Mouse (Mus musculus): ENCODE results near the gene Il12rb1.
A peak's percentile ranks its signal among the peaks of the same experiment; 100 is the strongest.

Gene Il12rb1

DNA sequence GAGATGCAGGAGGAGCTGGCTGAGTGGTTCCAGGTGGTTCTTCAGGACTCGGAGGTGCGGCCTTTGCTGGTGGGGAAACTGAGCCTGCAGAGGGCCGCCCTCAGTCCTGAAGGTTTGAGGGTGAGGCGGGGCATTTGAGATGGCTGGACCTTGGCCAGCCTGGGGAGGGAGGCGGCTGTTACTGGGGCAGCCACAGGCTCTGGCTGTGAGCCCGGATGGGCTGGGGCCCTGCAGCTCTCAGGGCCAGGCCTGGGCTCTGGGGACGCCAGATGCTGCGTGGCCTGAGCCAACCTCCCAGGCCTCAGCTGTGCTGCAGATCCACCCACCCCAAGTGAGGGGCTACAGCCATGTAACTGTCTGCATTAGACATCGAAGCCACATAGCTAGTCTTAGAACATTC lies 34.4 kb upstream of the Il12rb1 start:
- DNase-seq (ENCODE audit: low spot score in 2 of 2): peak; percentile 91

DNA sequence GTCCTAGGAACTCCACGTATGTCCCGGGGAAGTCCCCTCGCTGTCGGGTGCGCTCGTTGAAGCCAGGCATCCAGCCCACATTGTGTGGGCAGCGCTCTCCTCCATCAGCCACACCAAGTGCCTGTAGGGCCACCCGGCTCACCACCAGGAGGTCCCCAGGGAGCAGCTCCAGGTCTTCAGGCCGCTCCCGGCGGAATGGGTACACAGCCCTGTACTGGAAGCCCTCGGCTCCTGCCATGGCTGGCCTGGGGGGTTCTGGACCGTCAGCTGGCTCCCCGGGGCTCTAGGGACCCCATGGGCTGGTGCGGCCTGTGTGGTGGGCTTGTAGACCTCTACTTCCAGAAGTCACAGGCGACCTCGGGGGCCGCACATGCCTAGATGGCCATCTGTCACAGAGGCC lies 33.5 kb upstream of the Il12rb1 start:
- no peak for DNase-seq (ENCODE audit: low spot score in 2 of 2)

DNA sequence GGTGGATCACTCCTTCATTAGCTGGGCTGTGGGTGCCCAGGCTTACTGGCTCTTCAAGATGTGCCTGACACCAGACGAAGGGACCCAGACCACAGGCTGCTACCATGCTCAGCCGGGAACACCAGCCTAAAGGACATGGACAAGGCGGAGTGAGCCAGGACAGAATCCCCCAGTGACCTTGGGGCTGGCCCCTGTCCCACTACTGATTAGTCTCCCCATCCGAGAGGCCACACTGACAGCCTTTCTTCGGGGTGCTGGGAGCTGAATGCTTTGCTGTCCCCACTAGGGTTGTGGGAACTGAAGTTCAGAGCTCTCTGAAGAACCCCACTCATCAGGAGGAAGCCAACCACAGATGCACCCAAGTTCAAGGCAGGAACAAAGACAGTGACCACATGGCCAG lies 33.0 kb upstream of the Il12rb1 start:
- DNase-seq (ENCODE audit: low spot score in 2 of 2): peak in 1 of 2 experiments; percentile 54

DNA sequence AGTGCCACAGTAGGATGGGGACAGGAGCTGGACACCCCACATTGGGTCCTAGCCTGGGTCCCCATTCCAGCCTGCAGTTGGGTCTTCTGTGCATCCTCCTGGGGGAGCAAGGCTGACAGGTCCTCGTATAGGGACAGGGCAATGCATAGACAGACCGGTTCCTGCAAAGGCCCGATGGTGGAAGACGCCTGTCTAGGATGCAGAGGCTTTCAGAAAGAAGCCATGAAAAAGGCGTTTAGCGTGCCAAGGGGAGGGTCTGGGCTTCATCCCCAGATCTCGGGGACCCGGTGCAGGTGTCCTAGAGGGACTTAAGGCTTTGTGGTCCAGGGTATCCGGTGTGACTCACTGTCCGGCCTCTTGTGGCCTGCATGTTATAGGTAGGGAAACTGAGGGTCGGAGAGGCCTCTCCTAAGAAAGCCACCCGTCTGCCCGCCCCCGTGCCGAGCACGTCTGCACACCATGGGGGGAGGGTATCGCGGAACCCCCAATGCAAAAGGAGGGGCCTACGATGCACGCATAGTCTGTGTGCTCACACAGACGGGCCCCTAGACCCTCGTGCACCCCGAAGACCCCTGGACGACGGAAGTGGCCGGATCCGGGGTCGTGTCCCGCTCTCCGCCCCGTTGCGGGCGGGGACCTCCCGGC lies 32.3 kb upstream of the Il12rb1 start:
- DNase-seq (ENCODE audit: low spot score in 2 of 2): peak; percentile 49 to 56

DNA sequence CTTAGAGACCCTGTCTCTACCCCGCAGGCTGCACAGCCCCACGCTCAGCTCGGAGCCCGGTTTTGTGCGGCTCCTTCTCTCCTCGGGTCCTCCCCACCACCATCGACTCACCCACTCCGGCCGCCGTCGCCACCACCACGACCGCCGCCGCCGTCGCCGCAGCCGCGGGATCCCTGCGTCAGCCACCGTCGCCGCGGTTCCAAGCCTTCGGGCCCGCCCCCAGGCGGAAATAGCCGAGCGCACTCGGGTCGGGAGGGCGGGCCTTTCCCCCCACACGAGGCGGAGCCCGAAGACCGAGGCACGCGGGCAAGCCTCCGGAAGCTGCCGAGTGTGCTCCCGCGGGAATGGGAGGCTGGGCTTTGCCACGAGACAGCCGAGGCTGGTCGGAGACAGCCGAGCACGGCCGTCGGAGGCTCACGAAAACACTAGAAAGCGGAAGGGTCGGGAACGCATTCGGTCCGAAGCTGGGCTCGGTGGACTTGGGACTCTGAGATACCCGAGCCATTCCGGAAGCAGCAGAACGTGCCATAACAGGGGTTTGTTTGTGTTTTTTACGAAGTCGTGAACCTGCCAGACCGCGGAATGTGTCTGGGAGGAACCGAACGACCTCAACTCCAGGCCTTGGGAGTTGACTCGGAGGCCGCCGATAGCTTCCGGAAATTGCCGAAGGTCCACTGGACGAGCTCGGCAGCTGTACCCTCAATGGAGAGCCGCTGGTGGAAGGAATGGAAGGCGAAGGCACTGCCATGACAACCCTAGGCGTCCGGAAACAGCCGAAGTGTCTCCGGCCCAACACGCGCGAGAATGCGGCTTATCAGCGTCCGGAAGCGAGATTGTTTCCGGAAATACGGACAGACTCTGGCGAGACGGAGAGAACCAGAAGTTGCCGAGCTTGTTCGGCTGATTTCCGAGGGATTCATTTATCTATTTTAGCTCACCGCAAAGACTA lies 31.5 kb upstream of the Il12rb1 start, which contains the start of gene Pik3r2:
Gene Pik3r2, minus strand, starts transcription at position 218 of the 949 bp plus-strand sequence.
- DNase-seq (ENCODE audit: low spot score in 2 of 2): peak; percentile 95 to 97

DNA sequence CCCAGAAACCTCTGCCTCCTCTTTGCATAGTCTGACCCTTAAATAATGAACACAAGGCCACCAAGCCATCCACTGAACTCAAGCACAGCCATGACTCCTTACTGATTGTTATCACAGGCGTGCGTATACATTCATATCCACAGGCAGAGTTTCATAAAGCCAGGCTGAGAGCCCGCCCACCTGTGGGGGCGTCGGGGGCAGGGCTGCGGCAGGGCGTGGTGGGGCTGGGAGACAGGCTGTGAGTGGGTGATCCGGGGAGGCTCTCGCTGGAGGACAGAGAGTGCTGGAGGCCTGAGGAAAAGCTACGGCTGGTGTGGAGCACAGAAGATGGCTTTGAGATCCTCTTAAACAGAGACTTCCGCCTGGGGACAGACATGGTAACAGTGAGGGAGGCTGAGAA lies 28.2 kb upstream of the Il12rb1 start:
- no peak for DNase-seq (ENCODE audit: low spot score in 2 of 2)

DNA sequence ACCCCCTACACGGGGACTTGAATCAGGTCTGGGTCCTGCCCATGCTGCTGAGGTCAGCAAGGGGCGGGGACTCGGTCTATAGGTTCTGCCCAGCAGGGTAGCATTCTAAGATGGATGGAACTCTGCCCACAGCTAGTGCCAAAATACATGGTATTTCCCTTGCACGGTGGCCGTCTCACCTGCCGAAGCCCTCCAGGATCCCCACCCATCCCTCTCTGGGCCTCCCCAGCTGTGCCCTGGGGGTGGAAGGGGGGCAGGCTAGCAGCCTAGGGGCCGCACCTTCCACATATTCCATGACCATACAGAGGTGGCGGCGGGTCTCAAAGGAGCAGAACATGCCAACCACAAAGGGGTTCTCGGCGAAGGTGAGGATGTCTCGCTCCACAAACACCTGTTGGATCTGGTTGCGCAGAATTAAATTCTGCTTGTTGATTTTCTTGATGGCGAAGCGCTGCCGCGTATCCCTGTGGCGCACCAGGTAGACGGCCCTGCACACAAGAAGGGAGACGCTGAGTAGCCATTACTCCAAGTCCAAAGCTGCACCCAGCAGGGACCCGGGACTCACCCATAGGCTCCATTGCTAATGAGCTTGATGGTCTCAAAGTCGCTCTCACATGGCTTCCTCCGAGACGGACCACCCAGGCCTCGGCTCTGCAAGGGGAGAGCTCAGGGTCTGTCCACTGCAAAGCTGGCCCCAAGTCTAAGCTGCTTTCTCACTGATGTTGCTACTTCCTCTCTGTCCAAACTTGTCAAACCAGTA lies 21.8 kb upstream of the Il12rb1 start:
- DNase-seq (ENCODE audit: low spot score in 2 of 2): no peak

DNA sequence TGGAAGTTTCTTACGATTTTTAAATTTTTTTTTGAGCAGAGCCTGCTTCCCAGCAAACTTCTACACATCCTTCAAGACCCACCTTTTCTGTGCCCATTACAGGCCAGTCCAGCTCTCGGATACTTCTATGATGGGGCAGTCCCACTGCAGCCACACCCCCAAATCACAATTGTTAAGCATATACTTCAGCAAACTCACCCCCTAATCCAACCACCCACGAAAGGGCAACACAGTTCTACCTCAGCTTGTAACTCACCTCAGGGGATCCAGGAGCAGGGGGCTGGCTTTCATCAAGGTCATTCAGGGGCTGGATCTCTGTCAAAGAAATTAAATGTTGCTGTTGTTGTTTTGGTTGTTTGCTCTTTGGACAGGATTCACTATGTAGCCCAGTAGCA lies 21.2 kb upstream of the Il12rb1 start:
- no peak for DNase-seq (ENCODE audit: low spot score in 2 of 2)

DNA sequence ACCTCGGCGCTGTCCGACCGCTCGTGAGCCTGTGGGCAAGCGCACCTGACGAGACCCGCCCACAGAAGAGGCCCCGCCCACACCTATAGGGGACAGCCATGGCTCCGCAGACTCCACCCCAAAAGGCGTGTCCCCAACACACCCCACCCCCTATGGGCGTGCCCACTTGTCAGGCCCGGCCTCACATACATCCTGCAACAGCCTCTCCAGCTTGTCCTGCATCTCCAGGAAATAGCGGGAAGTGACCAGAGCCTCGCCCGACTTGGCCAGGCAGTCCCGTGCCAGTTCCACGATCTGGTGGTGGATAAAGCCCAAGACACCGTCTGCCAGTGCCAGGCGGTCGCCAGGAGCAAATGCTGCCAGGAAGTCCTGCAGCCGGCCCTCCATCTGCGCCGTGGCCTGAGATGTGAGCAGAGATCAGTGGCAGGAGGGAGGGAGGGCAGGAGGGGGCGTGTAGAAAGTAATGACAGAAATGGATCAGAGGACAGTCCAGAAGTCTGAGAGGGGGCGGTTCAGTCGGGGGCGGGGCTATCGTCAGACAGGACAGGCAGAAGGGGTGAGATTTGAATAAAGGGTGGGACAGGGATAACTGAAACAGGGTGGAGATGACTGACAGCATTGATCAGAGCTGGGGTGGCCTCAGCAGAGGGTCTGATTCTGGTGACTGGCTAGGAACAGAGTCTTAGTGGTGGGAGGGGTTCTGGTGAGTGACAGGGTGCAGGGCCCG lies 20.1 kb upstream of the Il12rb1 start:
- DNase-seq (ENCODE audit: low spot score in 2 of 2): no peak

DNA sequence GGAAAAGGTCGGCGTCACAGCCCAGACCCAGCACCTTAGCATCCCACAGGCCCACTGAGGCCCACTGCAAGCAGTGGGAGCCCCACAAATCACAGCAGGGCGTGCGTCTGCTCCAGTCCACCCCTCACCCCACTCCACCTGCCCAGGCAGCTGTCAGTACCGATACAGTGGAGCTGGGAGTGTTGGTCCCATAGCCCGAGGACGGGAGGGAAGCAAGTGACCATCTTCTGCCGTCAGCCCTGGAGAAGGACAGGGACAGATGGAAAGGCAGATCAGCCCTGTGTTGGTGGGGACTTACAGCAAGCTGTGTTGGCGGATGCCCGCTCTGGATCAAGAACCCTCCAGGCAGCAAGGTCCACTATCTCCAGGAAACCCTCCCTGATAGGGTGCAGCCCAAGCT lies 19.2 kb upstream of the Il12rb1 start:
- DNase-seq (ENCODE audit: low spot score in 2 of 2): no peak

DNA sequence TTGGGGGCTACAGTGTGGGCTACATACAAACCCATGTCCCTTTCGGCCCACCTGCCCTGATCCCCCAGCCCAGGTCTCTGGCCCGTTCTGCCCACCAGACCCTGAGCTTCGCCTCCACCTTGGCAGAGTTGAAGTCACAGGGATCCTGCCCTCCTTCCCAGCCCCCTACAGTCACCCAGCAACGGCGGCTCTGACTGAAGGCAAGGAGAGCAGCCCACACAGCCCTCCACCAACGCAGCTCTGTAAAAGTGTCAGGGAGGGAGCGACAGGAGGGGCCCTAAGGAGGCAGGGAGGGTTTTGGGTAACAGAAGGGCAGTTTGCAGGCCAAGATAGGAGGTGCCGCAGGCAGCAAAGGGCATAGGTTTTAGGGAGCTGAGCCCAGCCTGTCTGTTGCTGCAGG lies 17.4 kb upstream of the Il12rb1 start:
- DNase-seq (ENCODE audit: low spot score in 2 of 2): no peak

DNA sequence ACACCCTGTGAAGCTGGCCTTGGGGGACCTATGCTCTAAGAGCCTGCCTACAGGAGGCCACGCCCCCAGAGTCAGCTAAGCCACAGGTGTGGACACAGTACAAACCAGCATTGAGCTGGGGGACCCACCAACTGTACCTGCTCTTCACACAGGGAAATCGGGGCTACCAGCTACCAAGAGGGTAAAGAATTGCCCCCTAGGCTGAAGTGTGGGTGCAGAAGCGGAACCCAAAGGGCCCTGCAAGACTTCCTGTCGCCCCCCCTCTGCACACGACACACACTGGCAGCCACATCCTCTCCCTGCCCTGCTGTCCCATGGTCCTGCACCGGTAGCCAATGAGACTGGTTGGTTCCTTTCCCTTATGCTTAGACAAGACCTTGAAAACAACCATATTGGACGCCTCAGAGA lies 17.0 kb upstream of the Il12rb1 start:
- DNase-seq (ENCODE audit: low spot score in 2 of 2): no peak

DNA sequence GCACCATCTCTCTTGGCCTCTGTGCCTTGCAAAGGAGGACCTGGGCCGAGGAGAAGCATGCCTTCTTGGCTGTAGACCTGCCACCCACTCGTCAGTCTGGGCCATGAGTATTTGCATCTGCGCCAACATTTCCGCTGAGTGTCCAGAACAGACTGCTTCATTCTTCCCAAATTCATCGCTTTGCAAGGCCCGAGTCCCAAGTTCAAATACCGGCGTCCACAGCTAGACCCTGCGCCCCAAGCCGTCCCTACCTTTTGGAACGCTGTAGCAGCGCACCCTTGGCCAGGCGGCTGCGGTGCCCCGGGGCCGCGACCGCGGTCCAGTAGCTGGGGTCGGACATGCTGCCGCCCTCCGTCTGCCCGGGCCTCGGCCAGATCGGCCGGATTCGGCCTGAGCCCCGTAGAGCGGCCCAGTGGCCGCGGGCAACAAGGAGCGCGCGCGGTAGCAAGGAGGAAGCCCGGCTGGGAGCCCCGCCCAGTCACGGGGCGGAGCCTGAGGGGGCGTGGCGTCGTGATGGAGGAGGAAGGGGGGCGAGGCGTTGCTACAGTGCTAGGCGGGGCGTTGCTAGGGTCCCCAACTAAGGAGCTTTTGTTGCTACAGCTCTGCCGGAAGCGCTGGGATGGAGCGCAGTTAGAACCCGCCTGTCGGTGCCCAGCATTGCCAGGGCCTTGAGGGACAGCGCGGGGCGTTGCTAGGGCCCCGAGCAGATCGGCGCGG lies 16.1 kb upstream of the Il12rb1 start:
- peak; percentile 96 for DNase-seq (ENCODE audit: low spot score in 2 of 2)

DNA sequence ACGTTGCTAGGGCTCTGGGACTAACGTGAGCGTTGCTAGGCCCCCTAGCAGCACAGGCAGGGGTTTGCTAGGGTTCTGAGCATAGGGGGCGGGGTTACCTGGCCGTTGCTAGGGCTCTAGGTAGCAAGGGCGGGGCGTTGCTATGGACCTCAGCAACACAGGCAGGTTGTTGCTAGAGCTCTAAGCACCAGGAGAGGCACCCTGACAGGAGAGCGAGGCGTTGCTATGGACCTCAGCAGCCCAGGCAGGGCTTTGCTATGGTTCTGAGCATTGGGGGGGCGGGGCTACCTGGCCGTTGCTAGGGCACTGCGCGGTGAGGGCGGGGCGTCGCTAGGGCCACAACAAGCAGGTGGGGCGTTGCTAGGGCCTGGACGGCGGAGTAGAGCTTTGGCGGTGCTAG lies 15.5 kb upstream of the Il12rb1 start:
- no peak for DNase-seq (ENCODE audit: low spot score in 2 of 2)

DNA sequence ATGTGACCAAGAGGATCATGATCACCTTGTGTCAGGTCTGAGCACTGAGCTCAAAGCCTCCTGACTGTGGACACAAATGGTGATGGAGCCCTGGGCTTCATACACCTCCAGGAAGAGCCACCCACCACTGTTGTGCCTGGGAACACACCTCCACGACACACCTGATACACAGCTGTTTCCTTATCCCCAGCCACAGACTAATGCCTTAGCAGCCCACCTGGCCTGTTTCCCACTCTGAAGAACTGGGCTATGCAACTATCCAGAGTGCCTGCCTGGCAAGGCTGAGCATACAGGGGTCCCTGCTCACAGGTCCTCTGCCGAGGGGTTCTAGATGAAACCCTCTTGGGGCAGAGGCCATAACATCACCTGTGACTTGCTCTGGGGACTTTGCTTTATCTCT lies 14.0 kb upstream of the Il12rb1 start:
- no peak for DNase-seq (ENCODE audit: low spot score in 2 of 2)

DNA sequence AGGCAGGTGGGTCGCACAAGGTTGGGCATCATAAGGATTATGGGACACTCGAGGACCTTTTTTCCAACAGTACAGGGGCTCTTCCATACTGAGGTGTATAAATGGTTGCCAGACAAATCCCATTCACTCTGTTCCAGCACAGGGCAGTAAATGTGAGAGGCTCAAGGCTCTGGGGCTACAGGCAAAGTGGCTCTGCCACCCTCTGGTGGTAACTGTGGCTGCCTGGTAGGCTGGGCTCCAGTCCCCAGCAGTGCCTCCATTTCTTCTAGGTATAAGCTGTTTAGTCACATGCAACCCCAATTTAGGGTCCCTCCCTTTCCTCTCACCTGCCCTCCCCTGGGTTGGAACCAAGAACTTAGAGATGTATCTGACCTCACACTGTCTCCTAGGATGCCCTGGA lies 12.9 kb upstream of the Il12rb1 start:
- DNase-seq (ENCODE audit: low spot score in 2 of 2): no peak

DNA sequence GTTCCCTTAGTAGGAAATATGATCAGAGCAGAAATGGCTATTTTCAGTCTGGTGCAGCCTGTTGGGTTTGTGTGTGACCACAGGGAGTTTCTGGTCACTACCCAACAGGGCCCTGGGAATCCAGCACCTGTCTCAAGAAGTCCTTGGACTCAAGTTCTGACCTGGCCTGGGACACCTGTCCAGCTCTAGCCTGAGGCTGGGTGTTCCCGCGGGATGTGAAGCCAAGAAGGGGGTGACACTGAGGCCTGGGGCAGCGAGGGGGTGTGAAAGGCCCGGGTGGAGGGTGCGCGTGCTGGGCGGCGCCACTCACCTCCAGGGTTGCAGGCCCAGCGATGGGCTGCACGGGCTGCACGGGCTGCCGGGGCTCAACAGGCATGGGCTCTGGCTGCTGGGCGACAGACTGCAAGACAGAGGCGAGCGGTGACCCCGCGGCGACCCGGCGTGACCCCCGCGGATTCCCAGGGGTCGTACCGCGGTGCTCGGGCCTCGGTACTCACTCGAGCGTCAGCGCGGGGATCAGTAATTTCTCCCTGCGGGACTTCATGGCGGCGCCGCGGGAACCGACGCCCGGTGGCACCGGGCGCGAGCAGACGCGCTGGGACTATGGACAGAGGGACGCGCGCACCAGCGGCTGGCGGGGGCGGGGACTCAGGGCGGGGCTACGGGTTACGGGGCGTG lies 11.7 kb upstream of the Il12rb1 start:
- no peak for DNase-seq (ENCODE audit: low spot score in 2 of 2)

DNA sequence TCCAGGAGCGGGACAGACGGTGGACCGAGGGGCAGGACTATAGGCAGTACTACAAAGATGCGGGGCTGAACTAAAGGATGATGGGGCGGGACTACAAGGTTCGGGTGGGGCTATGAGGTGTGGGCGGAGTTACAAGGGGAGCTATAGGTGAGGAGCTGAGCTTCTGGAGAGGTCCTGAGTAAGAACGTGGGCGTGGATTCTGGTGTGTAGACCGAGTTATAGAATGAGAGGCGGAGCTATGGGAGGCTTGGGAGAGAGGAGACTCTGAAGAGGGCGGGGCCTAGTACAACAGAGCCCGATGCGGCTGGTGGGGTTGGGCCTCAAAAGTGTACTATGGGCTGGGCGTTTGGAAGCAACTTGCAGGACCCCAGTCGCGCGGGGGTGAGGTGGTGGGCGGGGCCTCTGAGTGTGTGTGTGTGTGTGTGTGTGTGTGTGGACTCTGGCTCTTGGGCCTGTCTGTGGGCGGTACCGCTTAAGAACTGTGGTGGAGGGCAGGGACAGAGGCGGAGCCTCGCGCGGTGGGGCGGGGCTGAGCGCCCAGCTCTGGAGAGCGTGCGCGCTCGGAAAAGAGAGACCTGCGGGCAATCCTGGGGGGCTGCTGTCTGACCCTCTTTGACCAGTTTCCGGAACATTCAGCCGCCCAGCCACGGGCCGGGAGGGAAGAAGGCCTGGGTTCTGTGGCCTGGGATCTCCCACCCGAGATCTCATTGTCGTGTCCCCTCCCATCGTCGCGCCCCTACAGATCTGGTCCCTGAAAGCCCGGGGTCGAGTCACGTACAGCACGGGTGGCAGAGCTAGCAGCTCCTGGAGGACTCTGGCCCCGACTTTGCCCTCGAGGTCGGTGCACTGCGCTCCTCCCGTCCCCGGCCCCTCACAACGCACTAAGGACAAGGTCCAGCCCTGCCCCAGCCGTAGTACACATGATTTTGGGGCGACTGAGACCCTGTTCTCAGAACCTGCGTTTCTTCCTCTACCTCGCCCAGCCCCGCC lies 10.9 kb upstream of the Il12rb1 start:
- peak; percentile 81 to 89 for DNase-seq (ENCODE audit: low spot score in 2 of 2)

DNA sequence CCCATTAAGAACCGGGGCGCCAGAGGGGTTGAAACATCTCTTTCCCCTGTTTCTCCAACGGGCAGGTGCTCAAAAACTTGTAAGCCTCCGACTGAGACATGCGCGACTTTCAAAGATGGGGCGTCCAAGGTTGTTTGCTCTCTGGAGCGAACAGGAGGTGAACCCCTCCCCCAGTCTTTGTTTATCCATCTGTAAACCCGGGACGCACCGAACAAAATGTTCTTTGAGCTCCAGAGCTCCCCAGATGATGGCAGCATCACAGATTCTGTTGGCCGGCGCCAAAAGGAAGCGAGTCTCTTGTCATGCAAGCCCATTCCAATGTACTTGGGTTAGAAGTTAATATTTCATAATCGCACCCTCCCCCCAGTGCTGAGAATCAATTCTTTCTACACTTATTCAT lies 10.0 kb upstream of the Il12rb1 start:
- DNase-seq (ENCODE audit: low spot score in 2 of 2): no peak

Measured in heart, adult 9 months (tissue).